15 mouse cellular contexts compared by ENCODE assay signal in the genomic region with DNA sequence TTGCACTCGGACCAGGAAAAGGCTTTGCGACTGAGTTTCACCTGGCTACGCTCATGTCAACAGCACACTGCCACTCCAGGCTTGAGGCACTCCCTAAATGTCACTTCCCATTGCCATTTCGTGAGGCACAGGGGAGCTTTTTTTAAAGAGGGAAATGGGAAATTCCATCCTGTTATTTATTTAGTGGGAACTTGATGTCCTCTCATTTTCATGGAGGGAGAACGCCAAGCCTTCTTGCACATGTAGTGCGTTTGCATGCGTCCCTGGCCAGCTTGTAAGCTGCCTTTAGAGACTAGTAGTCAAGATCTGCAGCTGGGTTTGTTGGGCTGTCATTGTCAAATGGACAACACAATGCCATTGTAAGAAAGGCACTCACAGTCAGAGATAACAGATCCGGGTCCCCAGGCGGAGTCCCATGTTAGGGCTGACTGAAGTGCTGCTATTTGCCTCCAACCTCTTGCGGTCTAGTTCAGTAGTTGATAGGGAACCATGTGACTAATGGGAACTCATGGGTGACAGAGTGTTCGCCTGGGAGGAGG. TPM values are rescaled to one million over a fixed set of nuclear protein-coding genes. Genes with fewer than 3 reads are reported as not detected.
DNase-seq lines count a peak whose midpoint lies in the region; ATAC-seq and TF ChIP-seq lines count a peak whose summit lies in the region.
"Had no signal": no experiment of that assay in that cellular context is flagged by ENCODE, and none has a peak within 500 bp of the region (broad histone marks: within the 10 kb centered on the region; RNA-seq: fewer than 3 reads in every experiment).

No protein-coding gene starts in this region.

- TF ChIP-seq CTCF in layer of hippocampus, adult 2 months (conservative IDR thresholded peaks at IDR 0.05): no peak

- no peak for DNase-seq in layer of hippocampus, adult 2 months (ENCODE audit: low spot score in 2 of 2)
- no peak for DNase-seq in layer of hippocampus, postnatal 36 days
- peak; percentile 63 for DNase-seq in heart, adult 8-10 months (ENCODE audit: low spot score)
- DNase-seq in lung, postnatal 25 days (ENCODE audit: low spot score): peak; percentile 55
- no peak for DNase-seq in cerebellum, postnatal 4 days (ENCODE audit: low spot score in 2 of 2)
- DNase-seq in embryo, embryonic 9.5 days (ENCODE audit: extremely low spot score): no peak
- no peak for DNase-seq in hindbrain, embryonic 14.5 days (ENCODE audit: low spot score)
- DNase-seq: adrenal gland, adult 2 months; layer of hippocampus, adult 9-11 months had no signal

- no peaks in the 10 kb centered on the region; the same call in 1 of the 2 replicates for H3K36me3 ChIP-seq in heart, embryonic 16.5 days (ENCODE audit: control insufficient read depth, insufficient read depth)
- H3K36me3 ChIP-seq in hindbrain, embryonic 14.5 days (replicated peaks; ENCODE audit: control insufficient read depth, insufficient read depth): peaks cover 7% of the 10 kb centered on the region; the same call in 1 of the 2 replicates

- H3K27ac ChIP-seq in layer of hippocampus, adult 2 months: peak overlapping the region; percentile 36; the same call in 1 of the 2 replicates
- H3K27ac ChIP-seq in heart, embryonic 16.5 days (ENCODE audit: low read length): peak overlapping the region; percentile 71
- H3K27ac ChIP-seq in hindbrain, embryonic 14.5 days: no peak overlapping the region
- H3K27ac ChIP-seq: liver, embryonic 14.5 days; midbrain, embryonic 10.5 days had no signal

- 30% methylated on average over 11 of the region's 11 CpGs for WGBS in heart, embryonic 16.5 days
- 76% methylated on average over 11 of the region's 11 CpGs for WGBS in hindbrain, embryonic 14.5 days

- ATAC-seq in heart, embryonic 16.5 days (replicated peaks; ENCODE audit: extremely low read depth, insufficient read depth, low FRiP score): peak; percentile 84
- ATAC-seq in hindbrain, embryonic 14.5 days (ENCODE audit: low FRiP score): no peak
- ATAC-seq: CD4-positive, CD25-positive, alpha-beta regulatory T cell, adult 4 months; inflammation-experienced regulatory T-cells, adult 6 months had no signal

- H3K27me3 ChIP-seq in heart, embryonic 16.5 days (ENCODE audit: control insufficient read depth, insufficient read depth, low read length): no peaks in the 10 kb centered on the region
- H3K27me3 ChIP-seq in hindbrain, embryonic 14.5 days (ENCODE audit: control insufficient read depth, insufficient read depth, low read length): no peaks in the 10 kb centered on the region

- H3K4me3 ChIP-seq in layer of hippocampus, adult 2 months: no peak overlapping the region
- no peak overlapping the region; the same call in 1 of the 2 replicates for H3K4me3 ChIP-seq in heart, embryonic 16.5 days (ENCODE audit: low read length)
- no peak overlapping the region for H3K4me3 ChIP-seq in hindbrain, embryonic 14.5 days (replicated peaks; ENCODE audit: low read length)
- H3K4me3 ChIP-seq: erythroblast, embryonic 14.5 days; midbrain, embryonic 10.5 days had no signal

- H3K4me2 ChIP-seq in heart, embryonic 16.5 days (ENCODE audit: low read depth, low read length): peak overlapping the region; percentile 41
- H3K4me2 ChIP-seq in hindbrain, embryonic 14.5 days (replicated peaks): no peak overlapping the region

- no peaks in the 10 kb centered on the region for H3K9me3 ChIP-seq in heart, embryonic 16.5 days (replicated peaks; ENCODE audit: control insufficient read depth, low read length)
- no peaks in the 10 kb centered on the region for H3K9me3 ChIP-seq in hindbrain, embryonic 14.5 days (ENCODE audit: control insufficient read depth, low read length)

- H3K4me1 ChIP-seq in heart, embryonic 16.5 days (ENCODE audit: control insufficient read depth, insufficient read depth, low read length): peaks cover 80% of the 10 kb centered on the region
- peaks cover 26% of the 10 kb centered on the region; the same call in 1 of the 2 replicates for H3K4me1 ChIP-seq in hindbrain, embryonic 14.5 days (replicated peaks; ENCODE audit: control insufficient read depth, insufficient read depth, low read length)

- peak overlapping the region; percentile 38; the same call in 1 of the 2 replicates for H3K9ac ChIP-seq in heart, embryonic 16.5 days (ENCODE audit: low read length)
- H3K9ac ChIP-seq in hindbrain, embryonic 14.5 days: no peak overlapping the region
- H3K9ac ChIP-seq: liver, embryonic 14.5 days had no signal

RNA-seq across cellular contexts. Expression of a gene that starts 13.4 kb away (rescaled TPM):
- total RNA-seq in layer of hippocampus, adult 2 months (2021): 100 to 1,000 TPM in 1 of 2 experiments, 10 to 100 TPM in 1; 100.0 to 108 TPM
- total RNA-seq in layer of hippocampus, postnatal 36 days (2021): 100 to 1,000 TPM in 1 of 2 experiments, 10 to 100 TPM in 1; 98.4 to 111 TPM
- total RNA-seq in heart, adult 8-10 months (2022): 10 to 100 TPM; 30.4 to 35.4 (median 33.8) TPM
- 370 and 406 TPM in 2 replicates for polyA plus RNA-seq in heart, embryonic 16.5 days (2015; fragmentation: Nextera tagmentation; extraction: Ambion mirVana)
- polyA plus RNA-seq in hindbrain, embryonic 14.5 days (2014; fragmentation: Nextera tagmentation; extraction: Ambion mirVana): 436 and 444 TPM in 2 replicates

Comparison
In these comparisons a context has a peak if more than half of its experiments do, and no peak if none do; other contexts are left out.
1. DNase-seq: peak in heart, adult 8-10 months (single experiment) and lung, postnatal 25 days (single experiment); none in layer of hippocampus, adult 2 months (0 of 2), layer of hippocampus, postnatal 36 days (0 of 2), cerebellum, postnatal 4 days (0 of 2), embryo, embryonic 9.5 days (single experiment) and hindbrain, embryonic 14.5 days (single experiment).